Mouse (Mus musculus) liver, postnatal 0 days (tissue): ENCODE measurements at regions not wholly inside any gene's neighbourhood (a gene's known extent, or its start where the extent isn't known, plus 50 kb on each side); places are given as distances from the start of the nearest gene placed in this dataset.

Experiments
- CTCF ChIP-seq: sonication (generic); IDR thresholded peaks from 2 replicates; pipeline ENCODE4 v1.5.1; 2016; ENCODE audit warnings: antibody characterized with exemption, low read depth
- EP300 ChIP-seq: IDR thresholded peaks from 2 replicates; pipeline ENCODE4 v1.6.1; 2016; ENCODE audit warnings: antibody characterized with exemption, low read depth, mild to moderate bottlenecking

DNA sequence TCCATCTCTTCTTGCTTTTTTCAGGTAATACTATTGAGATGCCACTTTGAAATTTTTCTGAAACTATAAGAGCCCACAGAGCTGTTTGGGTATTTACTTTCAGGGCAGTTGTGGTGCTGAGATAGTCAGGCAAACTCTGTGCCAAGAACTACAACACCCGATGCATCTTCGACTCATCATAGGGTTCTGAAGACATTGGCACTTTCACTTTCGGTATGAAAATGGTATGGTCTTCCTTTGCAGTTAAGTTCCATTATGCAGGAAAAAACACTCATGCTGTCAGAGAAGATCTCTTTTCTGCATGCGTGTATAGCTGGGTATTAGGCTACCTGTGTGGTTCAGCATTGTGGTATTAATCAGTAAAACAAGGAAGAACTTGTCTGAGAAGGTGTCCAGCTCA is 484.2 kb downstream of the Fat4 start:
- TF ChIP-seq CTCF (no peak), EP300 (no peak)
